Mouse (Mus musculus) hematopoietic multipotent progenitor cell, adult 10-12 weeks (in vitro differentiated cells): ENCODE data around the gene Vat1. TPM values are rescaled to one million over a fixed set of nuclear protein-coding genes. Genes with fewer than 3 reads are reported as not detected.

ENCODE experiments used
- polyA plus RNA-seq: library from polyadenylated mRNA; stranded (reverse); fragments of >175 nt; gene quantifications from 2 replicates; pipeline ENCODE4 v1.2.3, GENCODE M21; 2012; ENCODE audit warnings: low replicate concordance

Gene Vat1
- 40.0 and 79.5 TPM in 2 replicates for polyA plus RNA-seq

GRCm38 (mm10) chr11:101465869-101466551 lies at the start of gene Vat1:
TSS of gene Vat1 (minus strand) at chr11:101466230.

GRCm38 (mm10) chr11:101464211-101465100 lies 1.6 kb downstream of the Vat1 start, which contains the start of gene Rnd2:
TSS of gene Rnd2 (plus strand) at chr11:101464999.

GRCm38 (mm10) chr11:101448274-101448746 lies 17.7 kb downstream of the Vat1 start, which contains the start of gene Ifi35:
TSS of gene Ifi35 (plus strand) at chr11:101448407.

GRCm38 (mm10) chr11:101442127-101442693 lies 23.8 kb downstream of the Vat1 start, which contains the start of gene Rpl27:
TSS of gene Rpl27 (plus strand) at chr11:101442298.

GRCm38 (mm10) chr11:101424925-101425813 lies 40.9 kb downstream of the Vat1 start, which contains the start of the genes Rundc1 and Ptges3l:
TSS of gene Rundc1 (plus strand) at chr11:101425085.
TSS of gene Ptges3l (minus strand) at chr11:101425333.

GRCm38 (mm10) chr11:101424105-101424851 lies 41.8 kb downstream of the Vat1 start, which contains the start of gene Gm27029:
TSS of gene Gm27029 (minus strand) at chr11:101424796.

GRCm38 (mm10) chr11:101417101-101417855 lies 48.8 kb downstream of the Vat1 start, which contains the start of gene Aarsd1:
TSS of gene Aarsd1 (minus strand) at chr11:101417615.

Other genes with a start within 250 kb of the Vat1 start
- 7.0 and 17.6 TPM in 2 replicates for gene Ezh1, start 239.8 kb downstream of the Vat1 start, polyA plus RNA-seq
- 0.96 and 3.7 TPM in 2 replicates for gene Ramp2, start 220.2 kb downstream of the Vat1 start, polyA plus RNA-seq
- gene Vps25, start 212.5 kb downstream of the Vat1 start, polyA plus RNA-seq = 96.8 and 109 TPM in 2 replicates
- gene Wnk4, start 205.7 kb downstream of the Vat1 start, polyA plus RNA-seq = 0.94 and 2.2 TPM in 2 replicates
- 0.11 TPM in 1 of 2 replicates, not detected in the other for gene Cntd1, start 187.2 kb downstream of the Vat1 start, polyA plus RNA-seq
- 3.3 and 26.9 TPM in 2 replicates for gene Coa3, start 187.1 kb downstream of the Vat1 start, polyA plus RNA-seq
- 108 and 173 TPM in 2 replicates for gene Becn1, start 163.9 kb downstream of the Vat1 start, polyA plus RNA-seq
- gene Psme3, start 150.0 kb downstream of the Vat1 start, polyA plus RNA-seq = 39.0 and 47.2 TPM in 2 replicates
- gene Aoc2, start 141.2 kb downstream of the Vat1 start, polyA plus RNA-seq = 7.3 and 9.0 TPM in 2 replicates
- gene Aoc3, start 135.6 kb downstream of the Vat1 start, polyA plus RNA-seq = 0.10 and 0.11 TPM in 2 replicates
- gene G6pc, start 98.7 kb downstream of the Vat1 start, polyA plus RNA-seq = not detected in 2 replicates
- 23.1 and 23.2 TPM in 2 replicates for gene Aarsd1, start 48.6 kb downstream of the Vat1 start, polyA plus RNA-seq
- gene Gm27029, start 41.4 kb downstream of the Vat1 start, polyA plus RNA-seq = 0.30 and 2.2 TPM in 2 replicates
- 9.5 and 10.3 TPM in 2 replicates for gene Rundc1, start 41.1 kb downstream of the Vat1 start, polyA plus RNA-seq
- 1.2 and 4.5 TPM in 2 replicates for gene Ptges3l, start 40.9 kb downstream of the Vat1 start, polyA plus RNA-seq
- gene Rpl27, start 23.9 kb downstream of the Vat1 start, polyA plus RNA-seq = 88.8 and 644 TPM in 2 replicates
- gene Ifi35, start 17.8 kb downstream of the Vat1 start, polyA plus RNA-seq = 53.8 and 61.8 TPM in 2 replicates
- gene Rnd2, start 1.2 kb downstream of the Vat1 start, polyA plus RNA-seq = 0.97 and 1.5 TPM in 2 replicates
- gene Brca1, start 85.7 kb upstream of the Vat1 start, polyA plus RNA-seq = 0.47 and 4.7 TPM in 2 replicates
- 70.1 and 109 TPM in 2 replicates for gene Nbr1, start 85.9 kb upstream of the Vat1 start, polyA plus RNA-seq
- 5.0 and 16.6 TPM in 2 replicates for gene Tmem106a, start 116.0 kb upstream of the Vat1 start, polyA plus RNA-seq
- not detected in 2 replicates for gene Gm11634, start 133.0 kb upstream of the Vat1 start, polyA plus RNA-seq
- 13.2 and 18.2 TPM in 2 replicates for gene Rdm1, start 161.0 kb upstream of the Vat1 start, polyA plus RNA-seq
- gene Arl4d, start 199.3 kb upstream of the Vat1 start, polyA plus RNA-seq = 11.1 and 18.4 TPM in 2 replicates